Mouse (Mus musculus): ENCODE measurements around the gene Olfr322.
"Not testable (repeated sequence)": the region's sequence is repeated elsewhere in the genome, so short reads cannot be mapped to it uniquely, and the experiment has no call there.

Gene Olfr322

GRCm38 (mm10) chr11:58658596-58658995 is at the start of gene Olfr322:
Gene Olfr322, plus strand, starts transcription at chr11:58658782.
- no peak for DNase-seq (ENCODE audit: low read depth, low spot score)

GRCm38 (mm10) chr11:58613359-58613758 is 45.2 kb upstream of the Olfr322 start:
- no peak for DNase-seq (ENCODE audit: low read depth, low spot score)

GRCm38 (mm10) chr11:58614526-58614925 is 44.1 kb upstream of the Olfr322 start:
- DNase-seq (ENCODE audit: low read depth, low spot score), result no peak

GRCm38 (mm10) chr11:58615975-58616374 is 42.6 kb upstream of the Olfr322 start, which contains the start of gene 2210407C18Rik:
Gene 2210407C18Rik, minus strand, starts transcription at chr11:58616075.
- no peak for DNase-seq (ENCODE audit: low read depth, low spot score)

GRCm38 (mm10) chr11:58618369-58618768 is 40.2 kb upstream of the Olfr322 start:
- no peak for DNase-seq (ENCODE audit: low read depth, low spot score)

GRCm38 (mm10) chr11:58618793-58619192 is 39.8 kb upstream of the Olfr322 start:
- DNase-seq (ENCODE audit: low read depth, low spot score), result no peak

GRCm38 (mm10) chr11:58626146-58626545 is 32.4 kb upstream of the Olfr322 start:
- DNase-seq (ENCODE audit: low read depth, low spot score), result no peak

GRCm38 (mm10) chr11:58630401-58630800 is 28.2 kb upstream of the Olfr322 start, which contains the start of gene Olfr323:
Gene Olfr323, minus strand, starts transcription at chr11:58630501.
- no peak for DNase-seq (ENCODE audit: low read depth, low spot score)

- DNase-seq (ENCODE audit: low read depth, low spot score), result no peak
Measured at GRCm38 (mm10) chr11:58634878-58635277, 23.7 kb upstream of the Olfr322 start.

- peak; percentile 63 for DNase-seq (ENCODE audit: low read depth, low spot score)
Measured at GRCm38 (mm10) chr11:58636376-58636977, 22.1 kb upstream of the Olfr322 start.

GRCm38 (mm10) chr11:58638176-58638701 is 20.3 kb upstream of the Olfr322 start:
- DNase-seq (ENCODE audit: low read depth, low spot score), result no peak

- DNase-seq (ENCODE audit: low read depth, low spot score), result peak; percentile 17
Measured at GRCm38 (mm10) chr11:58640272-58640867, 18.2 kb upstream of the Olfr322 start, which contains the start of gene Trim58. Gene Trim58, plus strand, starts transcription at chr11:58640465.

GRCm38 (mm10) chr11:58641057-58641456 is 17.5 kb upstream of the Olfr322 start:
- no peak for DNase-seq (ENCODE audit: low read depth, low spot score)

GRCm38 (mm10) chr11:58641638-58642358 is 16.8 kb upstream of the Olfr322 start:
- DNase-seq (ENCODE audit: low read depth, low spot score), result no peak

- DNase-seq (ENCODE audit: low read depth, low spot score), result peak; percentile 21
Measured at GRCm38 (mm10) chr11:58643350-58643749, 15.2 kb upstream of the Olfr322 start.

GRCm38 (mm10) chr11:58655151-58655550 is 3.4 kb upstream of the Olfr322 start:
- no peak for DNase-seq (ENCODE audit: low read depth, low spot score)

- no peak for DNase-seq (ENCODE audit: low read depth, low spot score)
Measured at GRCm38 (mm10) chr11:58669252-58669651, 10.7 kb downstream of the Olfr322 start.

- DNase-seq (ENCODE audit: low read depth, low spot score), result no peak
Measured at GRCm38 (mm10) chr11:58671825-58672224, 13.2 kb downstream of the Olfr322 start.

- DNase-seq (ENCODE audit: low read depth, low spot score), result no peak
Measured at GRCm38 (mm10) chr11:58680799-58681198, 22.2 kb downstream of the Olfr322 start, which contains the start of gene Olfr320. Gene Olfr320, plus strand, starts transcription at chr11:58681099.

GRCm38 (mm10) chr11:58698862-58699261 is 40.3 kb downstream of the Olfr322 start, which contains the start of gene Olfr319:
Gene Olfr319, plus strand, starts transcription at chr11:58699162.
- DNase-seq (ENCODE audit: low read depth, low spot score), result no peak

GRCm38 (mm10) chr11:58709086-58709485 is 50.5 kb downstream of the Olfr322 start:
- no peak for DNase-seq (ENCODE audit: low read depth, low spot score)

- not testable (repeated sequence) for DNase-seq (ENCODE audit: low read depth, low spot score)
Measured at GRCm38 (mm10) chr11:58717723-58718122, 59.1 kb downstream of the Olfr322 start.

Measured in forelimb bud, embryonic 11.5 days (tissue).